Mouse (Mus musculus): Measurements from ENCODE around the gene N4bp2.
"Not testable (repeated sequence)": the region's sequence is repeated elsewhere in the genome, so short reads cannot be mapped to it uniquely, and the experiment has no call there.

N4bp2 gene

DNA sequence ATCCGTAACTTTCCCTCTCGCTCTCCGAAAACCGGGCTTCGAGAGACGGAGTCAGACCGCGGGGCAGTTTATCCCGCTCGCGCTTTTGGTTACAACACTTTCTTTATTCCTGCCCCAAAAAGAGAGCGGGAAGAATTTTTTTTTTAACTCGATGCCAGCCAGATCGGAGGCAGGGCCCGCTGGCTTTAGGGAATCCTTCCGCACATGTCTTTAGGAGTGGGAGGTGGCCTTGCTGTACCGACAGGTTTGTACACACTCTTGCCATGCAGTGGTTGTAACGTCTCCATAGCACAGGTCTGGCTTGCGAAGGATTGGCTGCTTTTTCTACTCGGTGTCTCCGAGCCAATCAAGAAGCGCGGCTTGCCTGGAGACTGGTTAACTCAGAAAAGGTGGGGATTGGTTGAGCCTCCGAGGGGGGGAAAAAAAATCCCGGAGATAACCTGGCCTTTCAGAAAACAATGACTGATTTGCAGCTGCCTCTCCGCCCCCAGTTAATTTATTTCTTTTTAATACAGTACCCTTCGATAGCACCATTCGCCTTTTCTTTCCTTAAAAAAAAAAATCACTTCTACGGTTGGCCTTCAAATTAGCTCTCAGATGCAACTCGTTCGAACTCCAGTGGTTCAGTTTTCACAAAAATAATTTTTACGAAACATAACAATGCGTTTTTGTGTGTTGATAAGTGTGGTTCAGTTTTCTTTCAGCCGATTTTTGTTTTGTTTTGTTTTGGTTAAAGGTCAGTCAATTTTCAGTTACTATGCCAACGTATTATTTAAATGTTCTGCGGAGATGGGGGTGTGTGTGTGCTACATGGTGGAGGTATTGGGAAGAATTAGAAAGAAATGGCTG, 1.7 kb downstream of the N4bp2 start:
- DNase-seq, result peak; percentile 92 to 97

DNA sequence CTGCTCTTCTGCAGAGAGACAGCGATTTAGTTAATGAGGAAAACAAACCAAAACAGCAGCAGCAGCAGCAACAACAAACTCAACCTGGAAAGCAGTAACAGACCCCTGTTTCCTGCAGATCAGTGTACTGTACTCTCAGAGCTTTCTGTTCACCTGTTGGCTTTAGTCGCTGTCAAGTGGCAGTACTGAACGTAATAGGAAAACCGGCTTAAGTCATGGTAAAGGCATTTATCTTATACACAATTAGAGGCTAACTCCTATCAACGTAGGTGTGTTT, 2.3 kb downstream of the N4bp2 start:
- DNase-seq, result no peak

DNA sequence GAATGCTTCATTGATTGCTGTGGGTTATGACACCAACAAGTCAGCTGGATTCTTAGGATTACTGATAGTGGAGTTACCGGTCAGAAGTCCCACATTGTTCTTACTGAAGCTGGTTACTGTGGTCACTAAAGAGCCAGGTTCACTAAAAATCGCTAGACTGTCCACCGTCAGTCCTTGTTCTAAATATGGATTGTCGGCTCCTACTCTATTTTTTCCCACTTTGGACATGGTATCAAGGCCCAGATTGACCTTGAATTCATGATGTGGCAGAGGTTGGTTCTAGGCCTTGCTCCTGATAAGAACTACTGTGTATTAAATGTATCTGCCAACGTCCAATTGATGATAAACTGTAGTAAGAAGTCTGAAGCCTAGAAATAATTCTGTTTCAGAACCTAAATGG, 4.7 kb downstream of the N4bp2 start:
- no peak for DNase-seq

DNA sequence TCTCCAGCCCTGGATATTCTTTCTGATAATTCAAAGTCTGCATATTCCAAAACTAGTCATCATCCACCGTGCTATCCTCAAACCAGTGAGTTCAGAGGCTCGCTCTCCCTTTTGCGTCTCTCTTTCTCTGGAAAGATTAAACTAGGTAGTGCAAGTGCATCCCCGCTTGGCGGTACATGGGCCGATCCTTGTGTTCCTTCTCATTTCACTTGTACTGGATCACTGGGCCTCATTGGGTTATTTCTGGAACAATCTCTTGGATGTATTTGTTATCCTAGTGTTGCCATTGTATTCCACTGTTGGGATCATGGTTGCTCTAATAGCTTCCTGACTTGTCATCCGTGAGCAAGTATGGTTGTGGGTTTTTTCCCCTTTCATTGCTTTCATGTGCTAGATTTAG, 6.7 kb downstream of the N4bp2 start:
- DNase-seq, result no peak

DNA sequence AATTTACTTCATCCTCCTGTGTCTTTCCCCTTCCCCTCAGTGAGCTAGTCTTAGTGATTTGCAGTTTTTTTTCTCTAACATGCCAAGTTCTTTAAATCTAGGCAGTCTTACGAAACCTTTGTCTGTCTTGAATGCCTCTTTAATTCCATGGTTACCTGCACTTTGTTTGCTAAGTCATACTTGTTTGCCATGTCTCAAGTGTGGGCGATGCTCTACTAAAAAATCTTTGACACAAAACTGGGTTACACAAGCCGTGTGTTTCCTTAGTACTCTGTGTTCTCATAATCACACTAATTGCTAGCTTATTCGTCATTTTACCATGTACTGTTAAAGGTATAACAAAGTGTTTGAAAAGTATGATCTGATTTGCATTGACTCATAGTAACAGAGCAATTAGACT, 7.2 kb downstream of the N4bp2 start:
- no peak for DNase-seq

DNA sequence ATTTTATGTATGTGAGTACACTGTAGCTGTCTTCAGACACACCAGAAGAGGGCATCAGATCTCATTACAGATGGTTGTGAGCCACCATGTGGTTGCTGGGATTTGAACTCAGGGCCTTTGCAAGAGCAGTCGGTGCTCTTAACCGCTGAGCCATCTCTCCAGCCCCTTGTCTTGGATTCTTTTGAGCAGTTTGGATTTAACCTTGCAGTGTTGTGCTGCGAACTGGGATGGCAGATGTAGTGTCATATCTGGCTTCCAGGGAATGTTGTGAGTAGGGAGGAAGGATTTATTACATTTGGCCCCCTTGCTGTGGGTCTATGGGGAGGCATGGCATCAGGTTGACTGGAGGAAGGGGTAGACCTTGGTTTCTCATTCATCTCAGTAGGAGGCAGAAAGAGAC, 10.6 kb downstream of the N4bp2 start:
- not testable (repeated sequence) for DNase-seq

DNA sequence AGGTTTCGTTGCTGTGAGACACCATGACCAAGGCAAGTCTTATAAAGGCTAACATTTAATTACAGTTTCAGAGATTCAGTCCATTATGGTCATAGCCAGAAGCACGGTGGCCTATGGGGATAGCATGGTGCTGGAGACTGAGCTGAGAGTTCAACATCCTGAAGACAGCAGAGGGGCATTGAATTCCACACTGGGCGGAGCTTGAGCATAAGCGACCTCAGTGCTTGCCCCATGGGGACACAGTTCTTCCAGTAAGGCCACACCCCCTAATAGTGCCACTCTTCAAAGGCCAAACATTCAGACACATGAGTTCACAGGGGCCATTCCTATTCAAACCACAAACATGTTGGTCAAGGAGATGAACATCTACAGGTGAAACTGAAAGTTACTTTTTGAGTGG, 12.8 kb downstream of the N4bp2 start:
- no peak for DNase-seq

DNA sequence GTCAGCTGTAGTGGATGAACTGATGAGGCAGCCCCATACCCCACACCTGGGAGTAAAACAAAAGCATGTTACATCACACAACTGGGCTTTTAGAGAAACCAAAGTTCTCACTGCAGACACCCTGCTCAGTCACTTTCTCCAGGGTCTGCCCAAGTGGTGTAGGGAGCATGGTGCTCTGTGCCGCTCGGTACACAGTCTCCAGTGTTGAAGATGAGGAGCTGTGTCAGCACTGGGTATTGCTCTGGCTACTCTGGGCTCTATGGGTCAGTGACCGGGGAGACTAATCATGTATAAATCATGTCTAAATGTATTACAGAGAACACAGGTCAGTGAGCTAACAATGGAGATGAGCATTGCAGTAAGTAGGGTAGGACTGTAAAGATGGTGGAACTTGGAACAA, 13.6 kb downstream of the N4bp2 start:
- DNase-seq, result no peak

DNA sequence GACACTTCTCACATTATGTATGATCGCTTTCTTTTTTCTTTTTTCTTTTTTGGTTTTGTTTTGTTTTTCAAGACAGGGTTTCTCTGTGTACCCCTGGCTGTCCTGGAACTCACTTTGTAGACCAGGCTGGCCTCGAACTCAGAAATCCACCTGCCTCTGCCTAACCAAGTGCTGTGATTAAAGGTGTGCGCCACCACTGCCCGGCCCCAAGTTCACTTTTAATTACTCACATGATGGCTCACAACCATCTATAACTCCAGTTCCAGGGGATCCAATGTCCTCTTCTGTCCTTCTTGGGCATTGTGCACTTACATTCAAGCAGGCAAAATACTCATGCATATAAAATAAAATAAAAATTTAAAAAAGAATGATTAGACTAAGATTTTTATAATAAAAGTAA, 15.7 kb downstream of the N4bp2 start:
- not testable (repeated sequence) for DNase-seq

DNA sequence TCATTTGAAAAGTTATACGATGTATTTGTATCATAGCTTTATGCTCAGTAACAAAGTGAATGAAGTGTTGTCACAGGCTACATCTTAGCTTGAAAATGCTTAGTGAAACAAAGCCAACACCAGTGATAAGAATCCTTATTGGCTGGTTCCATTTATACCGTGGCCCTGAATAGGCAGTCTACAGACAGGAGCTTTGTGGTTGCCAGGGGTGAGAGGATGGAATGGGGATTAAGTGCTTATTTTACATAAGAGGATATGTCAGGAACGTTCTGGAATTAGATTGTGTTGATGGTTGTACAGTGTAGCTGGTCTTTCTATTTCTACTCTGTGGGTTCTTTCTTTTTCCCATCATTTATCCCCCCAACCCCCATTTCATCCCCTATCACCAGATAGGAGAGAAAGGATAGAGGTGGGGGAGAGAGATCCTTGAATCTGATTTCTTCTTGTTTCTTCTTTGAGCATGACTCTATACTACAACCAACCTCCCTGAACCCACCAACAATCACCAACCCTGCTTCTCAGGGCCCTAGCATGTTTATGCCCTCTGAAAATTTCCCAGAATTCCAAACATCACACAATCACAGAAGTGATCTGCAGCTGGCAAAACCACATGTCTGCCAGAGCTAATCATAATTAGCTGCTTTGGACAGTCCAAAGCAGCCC, 16.2 kb downstream of the N4bp2 start:
- no peak for DNase-seq

DNA sequence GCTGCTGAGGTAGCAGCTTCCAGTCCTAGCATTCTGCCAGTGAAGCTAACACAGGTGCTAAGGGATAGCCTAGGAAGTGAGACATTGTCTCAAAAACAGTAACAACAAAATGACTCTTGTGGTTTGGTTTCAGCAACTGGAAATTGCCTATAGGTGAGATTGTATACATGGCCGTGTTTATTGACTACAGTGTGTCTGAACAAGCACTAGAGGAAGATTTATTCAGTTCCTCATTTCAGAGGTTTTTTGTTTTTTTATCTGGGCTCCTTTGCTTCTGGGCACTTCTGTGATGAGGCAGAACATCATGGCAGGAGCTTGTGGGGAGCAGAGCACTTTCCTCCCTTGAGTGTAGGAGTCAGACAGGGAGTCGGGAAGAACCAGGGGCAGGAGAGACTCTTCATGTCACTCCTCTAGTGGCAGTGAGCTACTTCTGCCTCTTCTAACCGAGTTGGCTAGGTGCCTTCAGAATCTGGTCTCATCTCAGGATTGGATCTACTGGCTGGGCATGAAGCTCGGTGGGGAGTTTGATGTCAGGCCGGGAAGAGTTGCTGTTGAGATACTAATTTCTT, 17.9 kb downstream of the N4bp2 start:
- no peak for DNase-seq

DNA sequence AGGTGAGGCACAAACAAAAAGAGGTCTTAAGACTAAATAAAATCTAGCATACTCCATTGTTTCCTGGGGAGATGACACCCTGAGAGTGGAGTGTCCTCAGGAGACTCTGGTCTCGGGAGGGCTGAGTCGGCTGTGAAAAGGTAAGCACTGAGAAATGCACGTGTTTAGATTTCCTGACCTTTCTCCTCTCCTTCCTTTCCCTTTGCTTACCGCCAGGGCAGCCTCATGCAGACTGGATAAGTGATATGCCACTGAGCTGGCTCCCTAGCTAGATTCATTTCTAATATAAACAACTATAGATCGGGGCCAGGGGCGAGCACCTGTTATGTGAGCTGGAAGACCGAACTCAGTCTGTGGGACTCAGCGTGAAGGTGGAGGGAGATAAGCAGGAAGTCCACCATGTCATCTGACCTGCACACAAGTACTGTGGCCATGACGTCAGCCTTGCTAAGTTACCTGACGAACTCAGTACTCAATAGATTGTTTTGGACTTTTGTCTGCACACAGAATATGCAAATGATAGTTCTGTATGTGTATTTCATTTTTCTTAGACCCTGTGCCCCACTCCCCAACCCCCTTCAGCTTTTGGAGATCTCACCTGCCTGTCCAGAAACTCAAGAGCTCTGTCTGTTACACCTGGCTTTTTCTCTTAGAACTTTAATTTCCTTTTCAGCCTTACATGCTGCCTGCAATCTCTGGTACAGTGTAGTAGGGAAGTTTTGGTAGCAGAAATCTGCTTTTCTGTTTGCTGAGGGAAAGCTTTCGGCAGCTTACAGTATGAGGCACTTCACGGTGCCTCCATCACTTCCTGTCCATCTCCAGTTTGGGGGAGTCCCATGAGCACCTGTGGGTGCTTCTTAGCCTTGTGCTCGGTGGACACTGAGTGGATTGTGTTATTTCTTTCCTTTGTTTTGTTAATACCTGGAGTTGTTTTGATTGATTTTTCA, 18.7 kb downstream of the N4bp2 start:
- no peak for DNase-seq

DNA sequence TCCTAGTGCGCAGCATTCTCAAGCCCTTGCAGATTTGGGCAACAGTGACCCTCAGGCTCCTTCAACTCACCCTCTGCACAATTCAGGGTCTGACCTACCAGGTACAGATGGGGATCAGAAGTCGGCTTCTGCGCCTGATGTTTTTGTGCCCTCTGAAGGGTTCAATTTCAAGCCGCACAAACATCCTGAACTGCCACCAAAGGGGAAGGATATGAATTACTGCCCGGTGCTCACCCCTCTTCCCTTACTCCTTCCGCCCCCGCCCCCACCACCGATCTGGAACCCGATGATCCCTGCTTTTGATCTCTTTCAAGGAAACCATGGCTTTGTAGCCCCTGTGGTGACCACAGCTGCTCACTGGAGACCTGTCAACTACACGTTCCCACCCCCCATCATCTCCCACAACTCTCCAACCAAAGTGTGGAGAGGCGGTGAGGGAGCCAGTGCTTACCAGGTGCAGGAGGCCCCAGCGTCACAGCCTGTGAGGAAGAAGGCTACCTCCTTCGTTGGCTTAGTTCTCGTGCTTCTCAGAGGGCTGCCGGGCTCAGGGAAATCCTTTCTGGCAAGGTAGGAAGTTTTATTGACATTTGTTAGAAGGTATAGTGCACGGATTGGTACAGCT, 27.4 kb downstream of the N4bp2 start:
- DNase-seq, result peak in 1 of 2 experiments; percentile 8

DNA sequence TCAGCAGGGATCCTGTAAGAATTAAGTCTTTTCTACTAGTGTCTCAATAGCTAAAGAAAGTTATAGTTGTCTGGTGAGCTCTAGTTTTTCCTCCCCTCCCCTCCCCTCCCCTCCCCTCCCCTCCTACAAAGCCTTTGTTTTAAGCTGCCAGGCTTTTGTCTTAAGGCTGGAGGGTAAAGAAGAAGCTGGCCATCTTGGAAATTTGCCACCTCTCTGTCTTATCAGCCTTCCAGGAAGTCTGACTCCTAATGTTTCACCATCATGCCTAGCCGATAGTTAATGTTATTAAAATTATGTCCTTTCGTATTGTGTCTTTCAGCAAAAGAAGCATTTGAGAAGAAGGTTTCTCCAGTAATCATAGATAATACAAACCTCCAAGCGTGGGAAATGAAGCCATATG, 30.9 kb downstream of the N4bp2 start:
- no peak for DNase-seq

DNA sequence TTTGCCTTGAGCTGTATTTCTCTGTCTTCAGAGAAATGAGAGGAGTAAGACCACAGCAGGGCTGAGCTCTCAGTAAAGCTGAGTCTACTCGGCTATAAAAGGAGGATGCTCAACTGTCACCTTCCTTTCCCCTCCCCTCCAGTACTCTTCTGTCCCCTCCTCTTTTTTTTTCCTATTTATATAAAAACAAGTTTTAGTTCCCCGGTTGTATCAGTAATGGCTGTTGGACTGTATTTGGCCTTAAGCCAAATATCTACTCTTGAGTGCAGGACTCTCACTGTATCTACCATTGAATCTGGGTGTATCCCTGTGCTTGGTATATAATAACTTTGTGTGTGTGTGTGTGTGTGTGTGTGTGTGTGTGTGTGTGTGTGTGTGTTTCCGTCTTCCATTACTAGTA, 31.4 kb downstream of the N4bp2 start:
- DNase-seq, result no peak

DNA sequence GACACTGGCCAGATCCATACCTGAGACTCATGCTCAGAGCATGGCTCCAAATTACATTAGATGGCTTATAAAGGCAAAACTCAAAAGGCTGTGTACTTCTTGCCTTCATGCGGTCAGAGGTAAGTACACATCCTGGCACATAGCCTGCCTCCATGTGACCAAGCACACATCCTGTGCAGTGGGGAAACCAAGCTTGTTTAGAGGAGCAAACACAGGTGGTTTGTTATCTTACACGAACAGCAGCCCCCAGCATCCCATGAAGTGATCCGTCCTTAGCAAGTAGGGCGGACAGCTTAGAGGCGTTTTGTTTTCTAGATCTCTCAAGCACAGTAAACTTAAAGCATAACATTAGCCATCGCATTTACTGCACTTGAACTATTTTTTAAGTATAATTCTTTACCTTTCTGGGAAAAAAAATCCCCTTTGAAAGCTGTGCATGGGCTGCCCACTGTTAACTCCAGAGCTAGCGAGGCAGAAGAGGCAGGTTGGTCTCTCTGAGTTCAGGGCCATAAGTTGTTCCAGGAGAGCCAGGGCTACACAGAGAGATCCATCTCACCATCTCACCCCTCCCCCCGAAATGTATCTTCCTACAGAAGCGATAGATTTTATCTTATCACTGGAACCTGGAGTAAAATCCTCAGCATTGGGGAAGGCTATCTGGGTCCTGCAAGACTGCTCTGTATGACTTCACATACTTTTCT, 32.1 kb downstream of the N4bp2 start:
- DNase-seq, result no peak

DNA sequence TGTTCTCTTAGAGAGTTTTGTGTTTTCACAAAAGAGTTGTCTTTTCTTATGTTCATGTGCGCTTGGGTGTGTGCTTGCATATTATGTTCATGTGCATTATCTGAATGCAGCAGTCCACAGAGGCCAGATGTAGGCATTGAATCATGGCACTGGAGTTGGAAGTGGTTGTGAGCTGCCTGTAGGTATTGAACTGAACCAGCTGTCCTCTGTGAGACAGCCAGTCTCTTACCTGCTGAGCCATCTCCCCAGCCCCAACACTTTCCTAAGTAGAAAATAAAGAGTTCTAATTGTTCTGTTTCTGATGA, 32.6 kb downstream of the N4bp2 start:
- DNase-seq, result no peak

DNA sequence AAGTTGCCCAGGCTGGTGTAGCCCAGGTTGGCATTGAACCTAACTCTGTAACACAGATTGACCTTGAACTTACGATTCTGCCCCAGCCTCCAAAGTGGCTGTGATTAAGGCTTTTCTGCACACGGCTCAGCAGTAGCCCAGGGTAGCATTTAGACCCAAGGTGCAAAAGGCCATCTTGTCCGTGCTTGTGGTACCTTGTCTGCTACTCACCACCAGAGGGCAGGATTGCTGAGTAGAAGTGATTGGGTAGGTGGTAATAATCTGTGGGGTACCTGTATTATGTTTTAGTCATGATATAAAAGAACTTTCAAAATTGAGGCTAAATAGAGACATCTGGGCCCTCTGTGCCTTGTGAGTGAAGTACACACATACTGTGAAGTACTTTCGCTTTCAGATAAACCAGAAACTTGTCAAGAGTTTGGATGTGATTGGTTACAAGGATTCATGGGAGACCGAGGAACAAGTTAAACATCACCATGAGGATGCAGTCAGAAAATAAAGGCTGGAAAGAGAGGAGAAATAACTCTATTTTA, 60.3 kb downstream of the N4bp2 start:
- peak; percentile 53 to 62 for DNase-seq

DNA sequence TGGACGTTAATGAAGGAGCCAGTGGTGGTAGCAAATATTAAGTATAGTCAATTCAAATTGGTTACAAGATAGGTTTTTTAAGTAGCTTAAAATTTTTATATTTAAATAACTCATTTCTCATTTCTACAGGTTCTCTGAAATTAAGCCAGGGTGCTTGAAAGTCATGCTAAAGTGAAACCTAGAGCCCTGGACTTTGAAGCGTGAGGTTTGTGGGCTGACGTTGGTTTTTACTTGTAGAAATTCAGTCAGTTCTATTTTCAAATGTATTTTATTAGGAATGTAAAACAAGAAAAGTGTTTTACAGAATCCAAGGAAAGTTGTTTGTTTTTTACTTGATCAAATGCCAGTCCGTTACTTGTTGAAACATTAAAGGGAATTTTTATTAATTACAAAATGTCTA, 63.2 kb downstream of the N4bp2 start:
- no peak for DNase-seq

DNA sequence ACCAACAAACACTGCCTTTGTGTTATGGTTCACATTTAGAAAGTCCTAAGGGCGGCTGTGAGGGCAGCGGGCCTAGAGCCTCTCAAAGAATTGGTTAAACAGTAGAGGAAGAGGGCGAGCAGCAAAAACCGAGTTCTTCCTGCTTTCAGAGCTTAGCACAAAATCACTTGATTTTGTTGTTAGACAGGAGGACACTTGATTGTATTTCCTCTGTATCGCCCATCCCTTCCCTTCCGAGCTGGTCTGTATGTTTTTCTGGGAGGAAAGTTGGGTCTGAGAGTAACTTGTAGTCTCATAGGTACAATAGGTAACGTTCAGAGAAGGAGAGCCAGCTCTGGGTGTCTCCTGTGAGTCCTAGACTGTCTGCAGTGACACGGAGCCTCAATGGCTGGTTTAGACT, 63.8 kb downstream of the N4bp2 start:
- DNase-seq, result no peak

DNA sequence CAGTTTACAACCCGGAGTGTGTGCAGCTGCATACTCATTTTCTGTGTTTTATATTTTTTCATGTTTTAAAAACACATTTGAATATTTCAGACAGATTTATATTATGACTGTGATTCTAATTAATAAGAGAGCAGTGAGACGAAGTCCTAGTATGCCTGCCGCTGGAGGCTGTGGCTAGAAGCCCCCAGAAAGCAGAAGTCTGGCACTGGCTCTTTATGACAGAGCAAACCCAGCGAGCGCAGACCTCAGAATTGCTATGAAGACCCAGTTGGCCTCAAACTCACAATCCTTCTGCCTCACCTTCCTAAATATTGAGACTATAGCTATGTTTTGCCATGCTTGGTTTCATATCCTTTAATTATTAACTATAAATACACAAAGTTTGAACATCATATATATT, 64.9 kb downstream of the N4bp2 start:
- DNase-seq, result no peak

DNA sequence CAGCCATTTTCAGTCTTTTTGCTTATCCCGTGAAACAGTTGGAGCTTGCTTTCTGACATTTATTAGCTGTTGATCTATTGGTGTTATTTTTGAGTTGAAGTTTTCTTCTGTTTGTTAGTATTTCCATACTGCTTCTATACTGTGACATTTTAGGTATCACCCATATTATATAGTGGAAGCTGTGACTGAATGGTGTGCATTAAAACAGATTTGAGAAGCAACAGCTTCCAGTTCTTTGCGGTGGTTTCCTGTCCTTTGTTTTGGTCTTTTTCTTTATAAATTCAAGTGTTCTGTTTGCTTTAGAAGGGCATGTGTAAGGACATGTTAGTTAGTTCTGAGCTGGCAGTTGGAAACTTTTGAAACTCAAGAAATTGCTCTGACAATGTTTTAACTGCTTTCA, 65.7 kb downstream of the N4bp2 start:
- DNase-seq, result no peak
